Mouse (Mus musculus): ENCODE data around the gene S1pr2. TPM values are rescaled to one million over a fixed set of nuclear protein-coding genes. Genes with fewer than 3 reads are reported as not detected.

S1pr2 gene
- total RNA-seq, 2 experiments from 2014 or later, result 1.5 to 1.6 TPM

- intact Hi-C loops (cut with DNase I), result no loop called here
- no peak for DNase-seq
These were observed 3.4 kb downstream of the S1pr2 start for GRCm38 (mm10) chr9:20973001-20973681.

DNA sequence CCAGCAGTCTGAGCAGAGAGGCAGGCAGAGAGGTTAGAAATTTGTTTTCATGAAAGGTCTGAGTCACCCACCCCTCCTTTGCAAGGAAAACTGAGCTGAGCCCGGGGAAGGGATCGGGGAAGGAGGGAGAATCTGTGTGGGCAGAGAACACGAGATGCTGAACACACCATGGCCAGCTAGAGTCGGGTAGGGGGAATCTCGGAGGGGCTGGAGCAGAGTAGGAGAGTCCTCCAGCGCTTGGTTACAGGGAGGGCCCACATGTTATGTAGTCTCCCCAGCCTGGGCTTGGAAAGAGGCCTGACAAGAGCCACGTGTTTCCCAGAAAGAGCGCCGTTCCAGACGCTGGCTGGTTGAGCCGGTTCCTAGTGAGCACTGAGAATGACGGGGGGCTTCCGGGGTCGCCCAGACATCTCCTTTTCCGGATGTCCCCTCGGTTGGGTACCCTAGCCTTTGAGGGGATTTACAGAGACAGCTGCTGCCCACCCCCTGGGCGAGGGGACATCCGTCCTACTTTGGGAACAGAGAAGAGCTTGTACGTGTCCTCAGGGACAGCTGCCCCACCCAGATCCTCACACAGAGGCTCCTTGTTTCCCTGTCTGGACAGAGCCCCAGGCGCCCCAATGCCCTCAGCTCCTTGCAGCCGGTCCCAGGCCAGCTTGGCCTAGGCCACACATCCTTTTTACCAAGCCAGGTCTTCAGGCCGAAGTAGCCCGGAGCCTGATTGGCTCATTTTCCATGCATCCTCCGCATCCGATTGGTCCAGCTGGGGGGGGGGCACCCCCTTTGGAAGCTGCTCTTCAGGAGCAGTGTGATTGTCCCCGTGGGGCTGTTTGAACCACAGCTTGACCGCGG lies 4.2 kb downstream of the S1pr2 start:
- intact Hi-C loops (cut with DNase I), result no loop called here

DNA sequence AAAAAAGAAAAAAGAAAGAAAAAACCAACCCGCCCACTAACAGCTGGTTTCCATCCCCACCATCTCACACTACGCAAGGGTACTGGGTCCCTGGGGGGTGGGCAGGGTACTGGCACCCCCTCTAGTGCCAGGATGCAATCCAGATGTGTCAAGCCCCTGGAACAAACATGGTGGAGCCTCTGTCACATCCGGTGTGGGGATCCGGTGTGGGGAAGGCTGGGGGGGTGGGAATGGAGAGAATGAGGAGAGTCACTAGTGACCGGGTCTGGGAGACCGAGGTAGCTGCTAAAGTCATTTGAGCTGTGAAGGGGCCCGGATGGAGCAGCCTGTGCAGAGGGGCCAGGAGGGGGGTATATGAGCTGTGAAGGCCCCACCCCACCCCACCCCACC lies 4.8 kb downstream of the S1pr2 start:
- DNase-seq, result peak; percentile 44 to 59
- intact Hi-C loops (cut with DNase I), result no loop called here

More for the DNA sequence above, 4.2 kb downstream of the S1pr2 start:
- peak; percentile 52 to 65 for DNase-seq

- DNase-seq, result no peak
- intact Hi-C loops (cut with DNase I), result no loop called here
These were observed 9.8 kb downstream of the S1pr2 start for GRCm38 (mm10) chr9:20966747-20967146.

DNA sequence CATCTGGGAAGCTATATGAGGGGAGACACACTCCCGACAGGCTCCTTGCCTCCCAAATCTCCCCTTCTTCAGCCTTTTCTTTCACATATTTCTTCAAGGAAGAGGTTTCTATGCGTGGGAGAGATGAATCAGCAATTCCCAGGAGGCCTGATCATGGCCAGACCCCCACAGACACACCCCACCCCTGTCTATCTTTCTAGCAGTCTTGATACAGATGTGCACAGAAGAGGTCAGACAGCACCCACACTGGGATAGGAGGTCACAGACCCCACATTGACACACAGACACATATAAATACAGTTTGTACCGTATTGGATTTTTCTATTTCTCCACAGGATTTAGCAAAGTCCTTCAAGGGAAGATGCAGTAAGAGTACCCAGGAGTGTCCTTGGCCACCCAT lies 10.6 kb downstream of the S1pr2 start:
- DNase-seq, result no peak

DNA sequence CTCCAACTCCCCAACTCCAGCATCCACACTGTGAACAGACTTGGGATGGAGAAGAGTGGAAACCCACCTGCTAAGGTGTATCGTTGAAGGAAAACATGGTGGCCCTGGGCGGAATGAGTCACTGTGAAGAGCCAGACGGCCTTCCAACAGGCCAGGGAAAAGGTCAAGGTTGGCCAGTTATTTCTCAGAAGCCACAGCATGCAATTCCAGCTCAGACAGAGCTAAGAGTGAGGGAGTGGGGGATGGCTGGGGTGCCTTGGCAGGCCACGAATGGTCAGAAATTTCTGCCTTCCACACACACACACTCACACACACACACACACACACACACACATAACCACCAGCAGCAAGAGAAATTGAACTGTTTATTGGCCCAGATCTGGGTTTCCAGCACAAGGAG lies 11.0 kb downstream of the S1pr2 start:
- no peak for DNase-seq
- intact Hi-C loops (cut with DNase I), result no loop called here

More for the DNA sequence above, 10.6 kb downstream of the S1pr2 start:
- intact Hi-C loops (cut with DNase I), result no loop called here

DNA sequence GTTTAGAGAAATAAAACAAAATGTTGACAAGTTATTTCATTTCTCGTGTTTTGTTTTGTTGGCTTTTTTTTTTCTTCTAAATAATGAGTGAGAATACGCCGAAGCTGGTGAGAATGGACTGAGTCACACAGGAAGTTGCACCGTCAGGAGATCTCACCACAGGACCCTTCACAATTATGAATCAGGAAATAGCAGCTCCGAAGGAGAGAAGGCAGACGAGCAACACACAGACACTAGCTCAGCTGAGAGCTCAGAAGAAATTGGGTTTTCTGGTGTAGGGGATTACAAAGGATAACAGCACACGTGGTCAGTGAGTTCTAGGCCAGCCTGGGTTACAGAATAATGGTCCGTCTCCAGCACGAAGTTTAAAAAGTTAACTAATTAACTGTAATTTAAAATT lies 15.0 kb downstream of the S1pr2 start:
- intact Hi-C loops (cut with DNase I), result no loop called here
- no peak for DNase-seq

- intact Hi-C loops (cut with DNase I), result no loop called here
- no peak for DNase-seq
These were observed 17.1 kb downstream of the S1pr2 start, which contains the start of gene Dnmt1 for GRCm38 (mm10) chr9:20959430-20959938. TSS of gene Dnmt1 (minus strand) at chr9:20959888.

GRCm38 (mm10) chr9:20956989-20957388 lies 19.6 kb downstream of the S1pr2 start:
- no peak for DNase-seq

DNA sequence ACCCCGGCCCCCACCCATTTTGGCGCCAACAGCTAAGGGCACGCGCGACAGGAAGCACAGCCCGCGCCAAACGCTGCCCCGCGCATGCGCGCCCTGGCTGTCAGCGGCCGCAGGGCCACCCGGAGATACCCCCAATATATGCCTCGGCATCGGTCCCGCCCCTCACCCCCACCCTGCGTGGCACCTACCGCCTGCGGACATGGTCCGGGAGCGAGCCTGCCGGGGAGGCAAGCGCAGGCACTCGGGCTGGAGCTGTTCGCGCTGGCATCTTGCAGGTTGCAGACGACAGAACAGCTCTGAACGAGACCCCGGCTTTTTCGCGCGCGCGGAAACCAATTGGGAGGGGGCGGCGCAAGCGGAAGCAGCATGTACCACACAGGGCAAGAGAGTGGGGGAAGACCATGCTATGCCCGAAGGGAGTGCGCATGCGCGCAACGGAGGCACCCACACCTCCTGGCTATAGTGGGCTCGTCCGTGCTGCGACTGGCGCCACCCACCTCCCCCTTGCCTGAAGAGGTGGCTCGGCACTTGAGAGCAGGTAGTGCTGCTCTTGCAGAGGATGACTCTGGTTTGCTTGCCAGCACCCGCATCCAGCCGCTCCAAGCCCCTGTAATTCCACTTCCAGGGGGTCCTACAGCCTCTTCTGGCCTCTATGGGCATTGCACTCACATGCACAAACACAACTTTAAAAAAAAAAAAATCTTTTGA lies 23.9 kb downstream of the S1pr2 start:
- intact Hi-C loops (cut with DNase I), result loop anchor here (5.0 kb wide), 1 partner anchor 50 kb away; the partner anchor contains the start of gene Mrpl4
- peak; percentile 89 to 91 for DNase-seq

More at GRCm38 (mm10) chr9:20956989-20957388, 19.6 kb downstream of the S1pr2 start:
- intact Hi-C loops (cut with DNase I), result no loop called here

DNA sequence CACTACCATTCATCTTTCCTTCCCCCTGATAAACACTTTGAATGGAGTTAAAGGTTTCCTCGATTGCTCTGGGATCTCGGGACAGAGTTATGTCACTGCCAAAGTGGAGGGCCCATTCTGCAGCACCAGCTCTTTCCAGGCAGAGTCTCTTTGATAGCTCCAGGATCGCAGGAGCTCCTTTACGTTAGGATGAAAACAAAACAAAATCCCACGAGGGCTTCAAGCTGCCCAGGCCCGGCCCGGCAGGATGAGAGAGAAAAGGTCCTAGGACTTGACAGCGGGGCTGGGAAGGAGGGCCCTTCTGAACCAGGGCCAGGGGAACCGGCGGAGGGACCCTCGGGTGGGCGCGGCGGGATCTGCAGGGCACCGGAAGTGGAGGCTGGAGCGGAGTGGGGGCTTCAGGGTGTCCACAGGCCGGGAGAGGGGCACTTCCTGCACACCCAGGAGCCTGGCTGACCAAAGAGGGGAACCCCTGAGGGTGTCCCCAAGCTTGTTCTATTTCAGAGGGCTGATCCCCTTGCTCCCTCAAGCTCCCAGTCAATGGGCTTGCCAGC lies 24.5 kb downstream of the S1pr2 start:
- intact Hi-C loops (cut with DNase I), result loop anchor here (5.0 kb wide), 1 partner anchor 50 kb away; the partner anchor contains the start of gene Mrpl4
- DNase-seq, result no peak

DNA sequence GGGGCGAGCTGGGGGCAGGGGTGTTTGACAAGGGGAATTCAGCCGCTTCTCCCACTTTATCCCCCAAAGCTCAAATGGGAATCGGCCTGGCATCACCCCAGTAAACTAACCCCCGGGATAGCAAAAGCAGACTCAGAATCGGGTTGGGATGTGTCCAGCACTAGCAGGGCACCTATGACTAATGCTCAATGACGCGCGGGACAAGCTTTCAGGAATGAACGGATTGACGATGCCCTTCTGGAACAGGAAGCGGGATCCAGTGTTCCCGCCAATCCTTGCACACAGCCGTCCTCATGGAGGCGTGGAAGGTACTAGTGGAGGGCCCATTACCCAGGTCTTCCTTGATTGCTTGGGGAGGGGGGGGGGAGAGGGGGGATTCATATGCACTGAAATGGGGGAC lies 25.1 kb downstream of the S1pr2 start:
- intact Hi-C loops (cut with DNase I), result loop anchor here (5.0 kb wide), 1 partner anchor 51 kb away; the partner anchor contains the start of gene Mrpl4
- DNase-seq, result no peak

GRCm38 (mm10) chr9:20950419-20950818 lies 26.2 kb downstream of the S1pr2 start:
- intact Hi-C loops (cut with DNase I), result loop anchor here (5.0 kb wide), 1 partner anchor 52 kb away; the partner anchor contains the start of gene Mrpl4
- no peak for DNase-seq

DNA sequence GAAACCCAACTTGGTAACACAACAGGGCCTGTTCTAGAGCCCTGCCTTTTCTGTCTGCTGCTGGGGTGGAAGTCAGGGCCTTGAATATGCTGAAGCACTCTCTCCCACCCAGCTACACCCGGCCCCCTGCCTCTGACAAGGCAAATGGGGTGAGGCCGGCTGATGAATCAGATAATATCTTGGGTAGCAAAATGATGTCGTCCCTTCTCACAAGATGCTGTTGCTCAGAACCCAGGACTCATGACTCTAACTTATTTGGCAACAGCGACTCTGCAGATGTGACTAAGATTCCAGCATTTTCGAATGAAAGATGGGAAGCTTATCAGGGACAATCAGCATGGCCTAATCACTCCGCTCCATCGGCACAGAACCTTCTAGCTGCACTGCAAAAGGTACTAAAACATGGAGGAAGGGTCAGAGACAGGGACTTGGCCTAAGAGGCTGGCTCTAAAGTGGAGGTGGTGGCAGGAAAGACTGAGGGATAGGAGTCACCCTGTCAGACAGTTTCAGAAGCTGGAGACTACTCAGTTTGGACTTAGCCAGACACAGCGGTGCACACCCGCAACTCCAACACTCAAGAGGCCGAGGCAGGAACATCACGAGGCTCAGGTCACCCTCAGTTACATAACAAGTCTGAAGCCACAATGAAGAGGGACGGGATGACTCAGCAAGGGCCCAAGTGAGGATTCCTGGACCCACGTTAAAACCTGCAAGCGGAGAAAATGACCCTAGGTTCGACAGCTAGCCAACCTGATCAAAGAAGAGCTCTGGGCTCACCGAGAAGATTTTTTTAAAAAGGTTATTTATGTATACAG lies 30.3 kb downstream of the S1pr2 start:
- intact Hi-C loops (cut with DNase I), result no loop called here
- no peak for DNase-seq

DNA sequence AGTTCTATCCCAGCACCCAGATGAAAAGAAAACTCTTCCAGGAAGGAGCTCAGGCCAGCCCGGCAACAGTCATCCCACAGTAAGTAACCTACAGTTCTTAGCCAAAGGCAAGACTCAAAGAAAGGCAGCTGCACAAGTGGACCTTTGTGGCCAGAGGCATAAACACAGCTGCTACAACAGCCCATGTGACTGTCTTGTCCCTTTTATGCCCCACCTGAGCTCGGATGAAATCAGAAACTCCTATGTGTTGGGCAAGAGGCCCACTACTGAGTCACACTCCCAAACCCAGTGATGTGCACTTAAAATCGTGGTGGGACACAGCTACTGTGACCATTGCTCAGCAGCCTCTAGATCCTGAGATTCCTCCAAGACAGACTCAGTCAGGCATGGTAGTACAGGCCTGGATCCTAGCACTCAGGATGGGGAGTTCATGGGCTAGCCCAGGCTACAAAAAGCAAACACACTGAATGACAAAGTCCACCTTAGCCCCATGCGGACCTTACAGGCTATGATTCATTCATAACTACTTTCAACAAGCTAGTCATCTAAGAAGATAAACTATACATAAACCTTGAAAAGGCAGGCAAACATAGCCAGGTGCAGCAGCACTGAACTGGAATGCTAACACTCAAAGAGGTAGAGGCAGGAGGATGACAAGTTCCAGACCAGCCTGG lies 31.7 kb downstream of the S1pr2 start:
- intact Hi-C loops (cut with DNase I), result loop anchor here (5.0 kb wide), 1 partner anchor 47 kb away; no protein-coding TSS in a partner anchor
- DNase-seq, result no peak

DNA sequence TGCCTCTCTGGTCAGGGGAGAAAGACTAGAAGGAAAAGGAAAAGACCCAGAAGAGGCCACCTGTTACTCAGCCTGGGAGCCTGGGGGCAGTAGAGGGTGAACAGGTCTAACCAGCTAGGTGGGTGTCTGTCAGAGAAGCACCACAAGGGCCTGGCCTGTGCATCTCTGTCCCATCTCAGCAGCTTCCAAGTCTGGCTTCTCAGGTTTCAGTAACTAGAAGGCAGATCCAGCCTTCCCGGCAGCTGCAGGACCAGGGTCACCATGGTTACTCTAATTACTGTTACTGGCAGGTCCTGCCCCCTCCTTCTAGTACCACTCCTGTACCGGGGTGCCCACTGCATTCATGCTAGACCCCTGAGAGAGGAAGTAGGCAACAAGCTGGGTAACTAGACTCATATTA lies 32.7 kb downstream of the S1pr2 start:
- intact Hi-C loops (cut with DNase I), result loop anchor here (5.0 kb wide), 1 partner anchor 48 kb away; no protein-coding TSS in a partner anchor
- DNase-seq, result no peak

GRCm38 (mm10) chr9:20943396-20943795 lies 33.2 kb downstream of the S1pr2 start:
- no peak for DNase-seq
- intact Hi-C loops (cut with DNase I), result loop anchor here (5.0 kb wide), 1 partner anchor 49 kb away; no protein-coding TSS in a partner anchor

DNA sequence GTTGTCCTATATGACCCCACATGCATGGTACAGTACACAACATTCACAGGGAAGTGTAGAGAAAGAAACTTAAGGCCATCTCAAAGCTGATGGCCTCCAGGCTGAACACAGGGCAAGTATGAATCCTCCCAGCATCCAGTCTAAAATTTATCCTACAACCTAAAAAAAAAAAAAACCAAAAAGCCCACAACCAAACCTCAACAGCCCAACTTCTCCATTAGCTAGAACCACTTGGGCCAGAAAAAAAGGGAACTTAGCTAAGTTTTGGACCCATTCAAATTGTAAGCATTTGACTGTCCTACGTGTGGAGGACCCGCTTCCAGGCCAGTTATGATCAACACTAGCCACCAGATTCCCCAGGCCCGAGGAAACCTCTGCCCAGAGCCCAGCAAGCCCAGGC lies 53.3 kb downstream of the S1pr2 start:
- intact Hi-C loops (cut with DNase I), result no loop called here
- DNase-seq, result no peak

- DNase-seq, result no peak
- intact Hi-C loops (cut with DNase I), result loop anchor here (10.0 kb wide), 1 partner anchor 489 kb away; no protein-coding TSS in a partner anchor
These were observed 60.4 kb downstream of the S1pr2 start for GRCm38 (mm10) chr9:20916160-20916559.

Data from gastrocnemius, postnatal 36 days (tissue).